Mouse (Mus musculus): Measurements from ENCODE around the gene Syne2. TPM values are rescaled to one million over a fixed set of nuclear protein-coding genes. Genes with fewer than 3 reads are reported as not detected.
"Not testable (repeated sequence)": the region's sequence is repeated elsewhere in the genome, so short reads cannot be mapped to it uniquely, and the experiment has no call there.

Gene Syne2
- polyA plus RNA-seq (2012; rRNA removed), result 79.1 and 82.0 TPM in 2 replicates

DNA sequence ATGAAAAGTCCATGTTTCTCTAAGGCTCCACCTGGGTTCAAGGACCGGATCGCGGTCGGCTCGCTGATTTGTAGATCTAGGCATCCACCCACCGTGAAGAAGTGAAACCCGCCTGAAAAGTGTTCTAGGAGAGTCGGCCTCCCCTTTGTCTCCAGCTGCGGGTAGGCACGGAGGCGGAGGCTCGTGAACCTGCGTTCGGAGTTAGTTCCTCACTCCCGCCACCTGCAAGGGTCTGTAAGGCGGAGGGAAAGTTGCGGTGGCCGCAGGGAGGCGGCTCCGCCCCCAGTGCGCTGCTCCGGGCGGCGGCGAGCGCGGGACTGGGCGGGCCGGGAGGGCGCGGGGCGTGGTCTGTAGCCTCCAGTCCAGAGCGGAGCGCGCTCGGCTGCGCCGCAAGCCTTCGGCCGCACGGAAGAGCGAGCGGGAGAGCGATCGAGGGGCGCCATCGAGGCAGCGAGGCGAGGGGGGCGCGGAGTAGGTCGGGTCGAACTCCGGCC, at the start of gene Syne2:
Syne2 (plus strand) TSS at position 176 of the 494 bp plus-strand sequence.
- DNase-seq, result peak; percentile 84
- TF ChIP-seq POLR2A (IDR thresholded peaks at IDR 0.05; ENCODE audit: borderline replicate concordance, extremely low read depth, low read depth, low read length) (peak; percentile 84; the same call in 1 of the 2 replicates), CTCF (IDR thresholded peaks at IDR 0.05; ENCODE audit: insufficient read depth, low read length) (no peak)
- WGBS, result under 1% methylated on average over 51 of the region's 54 CpGs
- Histone ChIP-seq H3K4me3 (replicated peaks; ENCODE audit: extremely low read depth, low read depth, low read length) (peak within 1 kb of the TSS; percentile 98), H3K4me1 (ENCODE audit: control insufficient read depth, insufficient read depth, low read length) (no peaks in the 10 kb centered on the region)

DNA sequence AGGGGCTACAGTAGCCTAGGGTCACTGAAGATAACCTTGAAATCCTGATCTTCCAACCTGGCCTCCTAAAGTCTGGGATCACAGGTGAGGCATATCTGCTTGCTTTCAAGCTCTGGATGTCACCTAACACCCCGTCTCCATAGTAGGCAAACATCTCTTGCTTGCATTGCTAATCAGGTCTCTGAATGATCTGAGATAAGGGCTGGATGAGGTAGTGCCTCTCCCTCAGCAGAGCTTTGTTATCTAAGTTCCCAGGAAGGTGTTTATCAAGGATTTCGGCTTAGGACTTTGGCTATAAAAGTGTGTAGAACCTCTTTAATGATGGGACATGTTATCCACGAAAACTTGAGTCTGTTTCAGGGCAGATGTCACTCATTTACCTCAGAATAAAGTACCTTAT, 46.5 kb upstream of the Syne2 start:
- no peak overlapping the region for H3K4me3 ChIP-seq (replicated peaks; ENCODE audit: extremely low read depth, low read depth, low read length)
- H3K4me1 ChIP-seq (ENCODE audit: control insufficient read depth, insufficient read depth, low read length), result no peaks in the 10 kb centered on the region; the same call in 1 of the 2 replicates
- TF ChIP-seq CTCF (IDR thresholded peaks at IDR 0.05; ENCODE audit: insufficient read depth, low read length) (no peak), POLR2A (IDR thresholded peaks at IDR 0.05; ENCODE audit: borderline replicate concordance, extremely low read depth, low read depth, low read length) (no peak)
- no peak for DNase-seq
- 43% methylated on average over 3 of the region's 3 CpGs for WGBS

DNA sequence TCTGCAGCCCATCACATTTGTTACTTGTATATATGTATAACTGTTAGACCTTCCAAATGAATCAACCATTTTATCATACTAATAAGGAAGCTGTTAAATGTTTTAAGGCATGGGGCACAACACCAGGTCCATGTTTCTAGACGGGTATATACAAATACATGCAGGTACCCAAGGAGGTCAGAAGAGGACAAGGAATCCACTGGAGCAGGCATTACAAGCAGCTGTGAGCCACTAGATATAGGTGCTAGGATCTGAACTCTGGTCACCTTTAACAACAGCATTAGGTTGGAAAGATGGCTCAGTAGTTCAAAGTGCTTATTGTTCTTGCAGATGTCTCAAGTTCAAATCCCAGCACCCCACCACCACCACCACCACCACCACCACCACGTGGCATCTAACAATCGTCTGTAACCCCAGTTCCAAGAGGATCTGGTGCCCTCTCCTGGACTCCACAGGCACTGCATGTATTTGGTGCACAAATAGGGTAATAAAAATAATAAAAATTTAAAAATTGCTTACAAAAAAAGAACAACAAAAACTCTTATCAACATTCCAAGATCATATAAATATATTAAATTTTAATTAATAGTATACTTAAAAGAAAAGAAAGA, 45.4 kb upstream of the Syne2 start:
- peak; percentile 62 for DNase-seq
- no peaks in the 10 kb centered on the region for H3K4me1 ChIP-seq (ENCODE audit: control insufficient read depth, insufficient read depth, low read length)
- 17% methylated on average over 3 of the region's 3 CpGs for WGBS
- no peak for TF ChIP-seq POLR2A (IDR thresholded peaks at IDR 0.05; ENCODE audit: borderline replicate concordance, extremely low read depth, low read depth, low read length)
- peak; percentile 66 for TF ChIP-seq CTCF (IDR thresholded peaks at IDR 0.05; ENCODE audit: insufficient read depth, low read length)
- H3K4me3 ChIP-seq (replicated peaks; ENCODE audit: extremely low read depth, low read depth, low read length), result no peak overlapping the region

DNA sequence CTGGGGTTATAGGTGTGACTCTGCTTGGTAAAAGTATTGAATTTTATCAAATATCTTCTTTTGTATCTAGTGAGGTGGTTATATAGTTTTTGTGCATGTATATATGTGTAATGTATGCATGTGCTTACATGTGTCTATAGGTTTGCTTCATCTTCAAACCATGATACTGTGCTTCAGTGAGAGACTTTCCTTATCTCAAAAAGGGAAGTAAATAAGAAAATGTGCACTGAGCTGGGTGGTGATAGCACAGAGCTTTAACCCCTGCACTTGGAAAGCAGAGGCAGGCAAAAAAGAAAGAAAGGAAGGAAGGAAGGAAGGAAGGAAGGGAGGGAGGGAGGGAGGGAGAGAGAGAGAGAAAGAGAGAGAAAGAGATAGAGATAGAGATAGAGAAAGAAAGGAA, 36.5 kb upstream of the Syne2 start:
- TF ChIP-seq CTCF (IDR thresholded peaks at IDR 0.05; ENCODE audit: insufficient read depth, low read length), result no peak
- H3K4me3 ChIP-seq (replicated peaks; ENCODE audit: extremely low read depth, low read depth, low read length), result no peak overlapping the region
- no peak for DNase-seq
- no peaks in the 10 kb centered on the region for H3K4me1 ChIP-seq (ENCODE audit: control insufficient read depth, insufficient read depth, low read length)

DNA sequence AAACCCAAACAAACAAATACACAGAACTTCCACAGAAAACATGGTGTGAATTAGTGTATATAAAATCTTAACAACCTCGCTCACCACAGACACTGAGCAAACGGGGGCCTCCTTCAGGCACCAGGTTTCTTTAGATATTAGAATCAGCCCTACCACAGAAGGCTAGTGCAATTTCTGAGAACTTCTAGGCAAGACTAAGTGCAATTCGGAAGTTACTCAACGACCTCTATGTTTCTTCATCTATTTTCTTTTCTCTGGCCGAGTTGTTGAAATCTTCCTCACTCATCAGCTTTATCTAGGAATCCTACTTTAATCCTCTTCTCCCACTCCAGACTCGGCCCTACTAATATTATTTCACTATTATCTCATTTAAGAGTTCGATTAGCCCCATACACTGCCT, 35.9 kb upstream of the Syne2 start:
- TF ChIP-seq CTCF (IDR thresholded peaks at IDR 0.05; ENCODE audit: insufficient read depth, low read length), result no peak
- no peak for TF ChIP-seq POLR2A (IDR thresholded peaks at IDR 0.05; ENCODE audit: borderline replicate concordance, extremely low read depth, low read depth, low read length)
- H3K4me3 ChIP-seq (replicated peaks; ENCODE audit: extremely low read depth, low read depth, low read length), result no peak overlapping the region
- no peaks in the 10 kb centered on the region for H3K4me1 ChIP-seq (ENCODE audit: control insufficient read depth, insufficient read depth, low read length)
- DNase-seq, result no peak
- 78% methylated on average over 7 of the region's 7 CpGs for WGBS

DNA sequence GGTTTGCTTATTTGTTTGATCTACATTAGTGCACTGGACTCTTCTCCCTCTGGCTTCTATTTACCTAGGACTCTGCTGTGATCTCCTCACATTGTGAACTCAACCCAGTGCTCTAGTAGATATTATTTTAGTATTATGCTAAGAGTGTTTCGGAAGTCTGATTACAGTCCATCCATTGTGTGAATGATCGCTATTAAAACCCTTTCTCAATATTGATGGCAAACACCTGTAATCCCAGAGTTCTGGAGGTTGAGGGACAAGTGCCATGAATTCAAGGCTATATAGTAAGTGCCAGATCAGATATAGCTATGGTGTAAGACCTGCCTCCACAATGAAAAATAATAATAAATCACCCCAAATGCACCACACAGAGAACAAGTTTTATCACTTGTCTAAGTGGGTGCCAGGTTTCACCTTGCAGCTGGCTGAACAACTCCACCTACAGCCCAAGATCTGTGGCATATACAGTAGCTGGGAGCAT, 33.6 kb upstream of the Syne2 start:
- TF ChIP-seq CTCF (IDR thresholded peaks at IDR 0.05; ENCODE audit: insufficient read depth, low read length) (no peak), POLR2A (IDR thresholded peaks at IDR 0.05; ENCODE audit: borderline replicate concordance, extremely low read depth, low read depth, low read length) (no peak)
- H3K4me3 ChIP-seq (replicated peaks; ENCODE audit: extremely low read depth, low read depth, low read length), result no peak overlapping the region
- H3K4me1 ChIP-seq (ENCODE audit: control insufficient read depth, insufficient read depth, low read length), result no peaks in the 10 kb centered on the region
- no peak for DNase-seq
- WGBS, result 78% methylated on average over 2 of the region's 2 CpGs

DNA sequence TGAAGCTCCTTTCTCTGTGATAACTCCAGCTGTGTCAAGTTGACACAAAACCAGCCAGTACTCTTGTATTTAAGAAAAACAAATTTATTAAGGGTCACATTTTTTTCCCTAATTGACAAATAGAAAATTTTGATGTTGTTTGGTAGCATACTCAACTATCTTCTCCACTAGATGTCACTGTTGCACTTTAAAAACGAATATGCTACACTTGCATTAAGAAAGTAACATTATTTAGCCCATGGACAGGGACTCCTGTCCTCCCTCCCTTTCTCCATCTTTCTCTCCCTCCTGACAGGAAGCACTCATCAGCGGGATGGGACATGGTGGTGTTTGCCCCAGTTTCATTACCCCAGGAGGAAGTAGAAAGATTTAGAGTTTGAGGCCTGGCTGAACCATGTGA, 31.3 kb upstream of the Syne2 start:
- H3K4me1 ChIP-seq (ENCODE audit: control insufficient read depth, insufficient read depth, low read length); DNase-seq; H3K4me3 ChIP-seq (replicated peaks; ENCODE audit: extremely low read depth, low read depth, low read length): not testable (repeated sequence)
- peak; percentile 32; the same call in 1 of the 2 replicates for TF ChIP-seq CTCF (IDR thresholded peaks at IDR 0.05; ENCODE audit: insufficient read depth, low read length)
- 0% methylated on average over 2 of the region's 2 CpGs for WGBS

DNA sequence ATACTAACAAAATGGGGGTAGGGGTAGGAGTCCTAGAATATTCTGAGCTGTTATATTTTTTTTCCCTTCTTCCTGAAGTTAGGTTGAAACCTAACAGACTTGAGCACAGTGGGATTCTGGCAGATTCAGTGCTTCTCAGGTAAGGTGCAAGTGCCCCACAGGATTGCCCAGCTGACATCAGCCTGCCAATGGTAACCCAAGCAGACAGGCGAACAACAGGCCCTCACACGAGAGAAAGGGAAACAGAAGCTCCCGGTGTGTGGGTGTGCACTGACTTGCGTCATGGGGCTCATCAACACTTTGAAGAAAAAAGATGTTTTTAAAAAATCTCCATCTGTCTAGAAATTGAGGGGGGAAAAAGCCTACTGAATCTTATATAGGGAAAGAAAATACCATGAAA, 28.5 kb upstream of the Syne2 start:
- TF ChIP-seq POLR2A (IDR thresholded peaks at IDR 0.05; ENCODE audit: borderline replicate concordance, extremely low read depth, low read depth, low read length) (no peak), CTCF (IDR thresholded peaks at IDR 0.05; ENCODE audit: insufficient read depth, low read length) (no peak)
- Histone ChIP-seq H3K4me3 (replicated peaks; ENCODE audit: extremely low read depth, low read depth, low read length) (no peak overlapping the region), H3K4me1 (ENCODE audit: control insufficient read depth, insufficient read depth, low read length) (no peaks in the 10 kb centered on the region)
- WGBS, result 62% methylated on average over 4 of the region's 4 CpGs
- DNase-seq, result no peak

DNA sequence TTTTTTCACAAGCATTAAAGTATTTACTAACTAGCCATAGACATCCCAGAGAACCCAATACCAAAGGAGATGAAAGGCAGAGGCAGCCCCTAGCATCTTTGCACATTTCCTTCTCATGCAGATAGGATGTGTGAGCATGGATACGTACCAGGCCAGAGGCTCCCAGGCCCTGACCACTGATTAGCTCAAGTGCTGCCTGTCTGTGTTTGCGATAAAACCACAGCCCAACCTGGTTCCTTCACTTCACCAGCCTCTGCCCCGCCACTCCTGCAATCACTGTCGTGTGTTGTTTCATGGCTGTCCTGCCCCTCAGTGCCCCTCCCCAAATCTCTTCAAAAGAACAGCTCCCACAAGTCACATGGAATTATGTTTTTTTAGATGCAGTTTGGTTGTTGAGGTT, 23.4 kb upstream of the Syne2 start:
- TF ChIP-seq POLR2A (IDR thresholded peaks at IDR 0.05; ENCODE audit: borderline replicate concordance, extremely low read depth, low read depth, low read length), result no peak
- TF ChIP-seq CTCF (IDR thresholded peaks at IDR 0.05; ENCODE audit: insufficient read depth, low read length), result no peak
- no peak for DNase-seq
- no peak overlapping the region for H3K4me3 ChIP-seq (replicated peaks; ENCODE audit: extremely low read depth, low read depth, low read length)
- WGBS, result 65% methylated on average over 4 of the region's 4 CpGs
- no peaks in the 10 kb centered on the region for H3K4me1 ChIP-seq (ENCODE audit: control insufficient read depth, insufficient read depth, low read length)

DNA sequence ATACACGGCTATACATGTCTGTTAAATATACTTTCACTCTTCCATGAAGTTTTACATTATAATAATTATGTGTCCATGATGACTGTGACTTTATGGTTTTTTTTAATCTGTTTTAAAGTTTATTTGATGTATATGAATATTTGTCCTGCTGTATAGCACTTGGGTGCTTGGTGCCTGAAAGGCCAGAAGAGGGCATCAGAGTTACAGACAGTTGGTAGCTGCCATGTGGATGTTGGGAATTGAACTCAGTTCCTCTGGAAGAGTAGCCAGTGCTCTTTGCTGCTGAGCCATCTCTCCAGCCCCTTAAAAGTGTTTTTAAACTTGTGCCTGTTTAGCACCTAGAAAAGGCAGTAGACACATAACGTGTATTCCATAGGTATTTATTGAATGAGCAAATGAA, 21.4 kb upstream of the Syne2 start:
- TF ChIP-seq CTCF (IDR thresholded peaks at IDR 0.05; ENCODE audit: insufficient read depth, low read length) (peak; percentile 58), POLR2A (IDR thresholded peaks at IDR 0.05; ENCODE audit: borderline replicate concordance, extremely low read depth, low read depth, low read length) (no peak)
- no peak overlapping the region for H3K4me3 ChIP-seq (replicated peaks; ENCODE audit: extremely low read depth, low read depth, low read length)
- H3K4me1 ChIP-seq (ENCODE audit: control insufficient read depth, insufficient read depth, low read length), result no peaks in the 10 kb centered on the region
- WGBS, result 64% methylated on average over 2 of the region's 2 CpGs
- no peak for DNase-seq
